Mouse (Mus musculus) cerebellum, postnatal 36 days (tissue): ENCODE measurements at regions not wholly inside any gene's neighbourhood (a gene's known extent, or its start where the extent isn't known, plus 50 kb on each side); places are given as distances from the start of the nearest gene placed in this dataset.

Experiments used
- DNase-seq, 2 experiments: peaks; one replicate each; pipeline ENCODE4 v3.0.0; 2021 to 2022; ENCODE audit warnings: mixed read lengths in 2 of 2

- peak in 1 of 2 experiments; percentile 1 for DNase-seq
Observed at GRCm38 (mm10) chr4:4875257-4875656, 82.1 kb upstream of the Impad1 start.

DNA sequence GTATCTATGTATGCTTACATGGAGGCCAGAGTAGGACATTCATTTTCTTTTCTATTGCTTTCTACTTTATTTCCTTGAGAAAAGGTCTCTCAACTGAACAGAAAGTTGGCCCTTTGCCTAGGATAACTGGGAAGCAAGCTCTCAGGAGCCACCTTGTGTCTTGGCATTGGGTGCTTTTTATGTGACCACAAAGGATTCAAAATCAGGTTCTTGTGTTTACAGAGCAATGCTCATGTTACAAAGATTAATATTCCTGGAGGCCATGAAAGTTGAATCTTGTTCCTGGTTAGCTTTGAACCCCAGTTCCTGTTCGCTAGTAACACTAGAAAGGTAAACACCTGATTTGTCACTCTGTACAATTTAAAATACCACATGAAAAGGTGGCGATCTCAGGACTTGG is 65.2 kb upstream of the Impad1 start:
- DNase-seq = no peak
